Mouse (Mus musculus) adrenal gland, adult 8-10 months (tissue): ENCODE measurements around the gene Cdh5. TPM values are rescaled to one million over a fixed set of nuclear protein-coding genes. Genes with fewer than 3 reads are reported as not detected.
"Not testable (repeated sequence)": the region's sequence is repeated elsewhere in the genome, so short reads cannot be mapped to it uniquely, and the experiment has no call there.

ENCODE experiments used
- DNase-seq: peaks from one replicate; pipeline ENCODE4 v3.0.0; 2022
- total RNA-seq, 4 experiments: library from RNA; stranded (reverse); gene quantifications; 2 replicates each; pipeline ENCODE4 v1.2.4; 2022

The Cdh5 gene
- total RNA-seq: 10 to 100 TPM; 35.5 to 62.6 (median 44.2) TPM

GRCm38 (mm10) chr8:104101415-104101814 is at the start of gene Cdh5:
Gene Cdh5, plus strand, starts transcription at chr8:104101625.
- no peak for DNase-seq

- DNase-seq: no peak
Measured at GRCm38 (mm10) chr8:104059922-104060321, 41.5 kb upstream of the Cdh5 start.

GRCm38 (mm10) chr8:104060446-104060845 is 41.0 kb upstream of the Cdh5 start:
- no peak for DNase-seq

GRCm38 (mm10) chr8:104061048-104061988 is 40.1 kb upstream of the Cdh5 start:
- DNase-seq: no peak

- no peak for DNase-seq
Measured at GRCm38 (mm10) chr8:104061989-104062820, 39.2 kb upstream of the Cdh5 start.

GRCm38 (mm10) chr8:104065223-104065622 is 36.2 kb upstream of the Cdh5 start:
- no peak for DNase-seq

GRCm38 (mm10) chr8:104065906-104066518 is 35.4 kb upstream of the Cdh5 start:
- DNase-seq: no peak

GRCm38 (mm10) chr8:104067390-104067925 is 34.0 kb upstream of the Cdh5 start:
- DNase-seq: no peak

- DNase-seq: no peak
Measured at GRCm38 (mm10) chr8:104068421-104069035, 32.9 kb upstream of the Cdh5 start.

GRCm38 (mm10) chr8:104070201-104070865 is 31.1 kb upstream of the Cdh5 start:
- DNase-seq: not testable (repeated sequence)

GRCm38 (mm10) chr8:104070949-104071348 is 30.5 kb upstream of the Cdh5 start:
- no peak for DNase-seq

- no peak for DNase-seq
Measured at GRCm38 (mm10) chr8:104075079-104075478, 26.3 kb upstream of the Cdh5 start.

GRCm38 (mm10) chr8:104076541-104077412 is 24.6 kb upstream of the Cdh5 start:
- DNase-seq: peak; percentile 37

GRCm38 (mm10) chr8:104078091-104078490 is 23.3 kb upstream of the Cdh5 start:
- no peak for DNase-seq

- DNase-seq: no peak
Measured at GRCm38 (mm10) chr8:104085281-104085680, 16.1 kb upstream of the Cdh5 start.

GRCm38 (mm10) chr8:104086615-104087014 is 14.8 kb upstream of the Cdh5 start:
- DNase-seq: no peak

GRCm38 (mm10) chr8:104087091-104087490 is 14.3 kb upstream of the Cdh5 start:
- DNase-seq: no peak

- DNase-seq: not testable (repeated sequence)
Measured at GRCm38 (mm10) chr8:104087878-104088277, 13.5 kb upstream of the Cdh5 start.

- peak; percentile 48 for DNase-seq
Measured at GRCm38 (mm10) chr8:104088881-104089280, 12.5 kb upstream of the Cdh5 start.
